Mouse (Mus musculus): ENCODE measurements at regions not wholly inside any gene's neighbourhood (a gene's known extent, or its start where the extent isn't known, plus 50 kb on each side); places are given as distances from the start of the nearest gene placed in this dataset.

DNA sequence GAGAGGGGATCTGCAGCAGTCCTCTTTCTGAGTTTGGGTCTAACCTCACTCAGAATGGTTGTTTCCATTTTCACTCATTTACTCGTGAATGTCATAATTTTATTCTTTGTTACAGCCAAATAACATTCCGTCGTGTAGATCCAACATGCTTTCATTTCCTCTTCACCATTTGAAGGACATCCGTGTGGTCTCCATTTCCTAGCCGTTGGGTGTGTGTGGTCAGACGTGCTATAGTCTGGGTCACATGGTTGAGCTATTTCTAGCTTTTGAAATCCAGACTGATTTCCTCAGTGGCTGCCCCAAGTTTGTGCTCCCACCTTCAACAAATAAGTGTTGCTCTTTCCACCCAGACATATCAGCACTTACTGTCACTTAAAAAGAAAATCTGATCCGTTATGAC is 111.9 kb upstream of the Gjb5 start:
- Histone ChIP-seq H3K4me3 (ENCODE audit: control insufficient read depth, insufficient read depth, low read length) (no peak overlapping the region), H3K27me3 (ENCODE audit: control insufficient read depth, insufficient read depth, low read length) (no peaks in the 10 kb centered on the region), H3K27ac (ENCODE audit: control insufficient read depth, insufficient read depth, low read length) (no peak overlapping the region), H3K36me3 (ENCODE audit: control insufficient read depth, insufficient read depth, low read length) (no peaks in the 10 kb centered on the region), H3K4me1 (replicated peaks; ENCODE audit: control insufficient read depth, insufficient read depth, low read length) (no peaks in the 10 kb centered on the region)
- no peak for DNase-seq
- WGBS, result 53% methylated on average over 7 of the region's 7 CpGs
- TF ChIP-seq POLR2A (IDR thresholded peaks at IDR 0.05; ENCODE audit: control insufficient read depth, extremely low read depth, insufficient read depth, low read length, poor library complexity) (no peak), CTCF (IDR thresholded peaks at IDR 0.05; ENCODE audit: borderline replicate concordance, control insufficient read depth, extremely low read depth, insufficient read depth, low read length, poor library complexity) (no peak)

DNA sequence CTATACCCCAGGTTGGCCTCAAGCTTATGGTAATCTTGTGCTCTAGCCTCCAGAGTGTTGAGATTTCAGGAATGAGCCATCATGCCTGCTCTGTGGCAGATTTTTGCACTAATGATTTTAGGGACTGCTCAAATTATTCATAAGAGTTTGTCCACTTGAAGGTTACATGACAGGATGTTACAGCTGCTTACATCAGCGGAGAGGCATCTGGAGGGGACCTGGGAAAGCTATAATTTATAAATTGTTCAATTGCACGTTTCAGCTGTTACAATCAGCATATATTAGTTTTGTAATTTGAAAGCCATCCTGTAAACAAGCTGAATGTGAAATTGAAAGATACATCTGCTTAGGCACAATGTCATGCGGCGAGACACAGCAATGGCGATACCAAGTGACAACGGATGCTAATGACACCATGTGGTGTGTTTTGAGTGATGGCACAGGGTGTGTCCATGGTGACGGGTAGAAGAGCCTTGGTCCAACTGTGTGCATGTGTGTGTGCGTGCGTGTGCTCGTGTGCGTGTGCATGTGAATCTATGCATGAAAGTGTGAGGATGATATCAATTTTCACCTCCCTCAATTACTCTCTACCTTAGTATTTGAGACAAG is 96.6 kb upstream of the Gjb5 start:
- H3K4me3 ChIP-seq (ENCODE audit: control insufficient read depth, insufficient read depth, low read length), result no peak overlapping the region
- DNase-seq, result no peak
- no peaks in the 10 kb centered on the region for H3K36me3 ChIP-seq (ENCODE audit: control insufficient read depth, insufficient read depth, low read length)
- H3K27me3 ChIP-seq (ENCODE audit: control insufficient read depth, insufficient read depth, low read length), result no peaks in the 10 kb centered on the region
- no peak overlapping the region for H3K27ac ChIP-seq (ENCODE audit: control insufficient read depth, insufficient read depth, low read length)
- WGBS, result 96% methylated on average over 11 of the region's 11 CpGs
- TF ChIP-seq CTCF (IDR thresholded peaks at IDR 0.05; ENCODE audit: borderline replicate concordance, control insufficient read depth, extremely low read depth, insufficient read depth, low read length, poor library complexity) (no peak), POLR2A (IDR thresholded peaks at IDR 0.05; ENCODE audit: control insufficient read depth, extremely low read depth, insufficient read depth, low read length, poor library complexity) (no peak)
- no peaks in the 10 kb centered on the region for H3K4me1 ChIP-seq (replicated peaks; ENCODE audit: control insufficient read depth, insufficient read depth, low read length)

DNA sequence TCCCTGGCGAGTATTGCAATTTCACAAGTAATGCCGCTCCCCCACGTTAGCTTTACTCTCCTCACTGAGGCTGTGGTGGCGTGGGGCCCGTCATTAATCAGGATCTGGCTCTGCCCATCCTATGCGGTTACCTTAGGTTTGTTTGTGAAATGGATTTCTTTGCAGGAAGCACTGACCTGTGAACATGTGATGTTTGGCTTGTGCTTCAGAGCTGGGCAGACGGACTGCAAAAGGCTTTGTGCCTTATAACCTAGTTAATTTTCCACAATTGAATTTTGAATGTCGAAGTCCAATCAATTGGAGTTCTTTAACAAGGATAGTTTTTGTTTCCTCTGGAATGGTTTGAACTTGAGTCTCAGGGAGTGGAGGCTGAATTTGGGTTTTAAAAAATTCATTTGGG is 94.1 kb upstream of the Gjb5 start:
- Histone ChIP-seq H3K27ac (ENCODE audit: control insufficient read depth, insufficient read depth, low read length) (no peak overlapping the region), H3K36me3 (ENCODE audit: control insufficient read depth, insufficient read depth, low read length) (no peaks in the 10 kb centered on the region), H3K27me3 (ENCODE audit: control insufficient read depth, insufficient read depth, low read length) (no peaks in the 10 kb centered on the region), H3K4me3 (ENCODE audit: control insufficient read depth, insufficient read depth, low read length) (no peak overlapping the region), H3K4me1 (replicated peaks; ENCODE audit: control insufficient read depth, insufficient read depth, low read length) (no peaks in the 10 kb centered on the region)
- DNase-seq, result no peak
- 88% methylated on average over 8 of the region's 8 CpGs for WGBS
- TF ChIP-seq POLR2A (IDR thresholded peaks at IDR 0.05; ENCODE audit: control insufficient read depth, extremely low read depth, insufficient read depth, low read length, poor library complexity), result no peak
- no peak for TF ChIP-seq CTCF (IDR thresholded peaks at IDR 0.05; ENCODE audit: borderline replicate concordance, control insufficient read depth, extremely low read depth, insufficient read depth, low read length, poor library complexity)

DNA sequence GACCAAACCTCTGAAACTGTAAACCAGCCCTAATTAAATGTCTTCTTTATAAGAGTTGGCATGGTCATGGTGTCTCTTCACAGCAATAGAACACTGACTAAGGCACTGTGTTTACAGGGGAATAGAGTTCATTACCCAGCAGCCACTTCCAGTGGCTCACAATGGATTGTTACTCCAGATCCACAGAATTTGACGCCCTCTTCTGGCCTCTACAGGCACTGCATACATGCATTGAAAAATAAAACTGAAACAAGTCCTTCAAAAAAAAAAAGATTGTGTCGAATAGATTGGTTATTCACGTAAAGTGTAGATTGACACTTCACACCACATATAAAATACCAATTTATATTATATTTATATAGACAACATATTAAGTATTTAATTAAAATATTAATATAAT is 87.3 kb upstream of the Gjb5 start:
- WGBS, result 67% methylated on average over 3 of the region's 3 CpGs
- H3K4me1 ChIP-seq (replicated peaks; ENCODE audit: control insufficient read depth, insufficient read depth, low read length), result no peaks in the 10 kb centered on the region
- no peak for TF ChIP-seq POLR2A (IDR thresholded peaks at IDR 0.05; ENCODE audit: control insufficient read depth, extremely low read depth, insufficient read depth, low read length, poor library complexity)
- TF ChIP-seq CTCF (IDR thresholded peaks at IDR 0.05; ENCODE audit: borderline replicate concordance, control insufficient read depth, extremely low read depth, insufficient read depth, low read length, poor library complexity), result no peak
- H3K27ac ChIP-seq (ENCODE audit: control insufficient read depth, insufficient read depth, low read length), result no peak overlapping the region
- DNase-seq, result no peak
- no peaks in the 10 kb centered on the region for H3K36me3 ChIP-seq (ENCODE audit: control insufficient read depth, insufficient read depth, low read length)
- no peak overlapping the region for H3K4me3 ChIP-seq (ENCODE audit: control insufficient read depth, insufficient read depth, low read length)
- H3K27me3 ChIP-seq (ENCODE audit: control insufficient read depth, insufficient read depth, low read length), result no peaks in the 10 kb centered on the region

DNA sequence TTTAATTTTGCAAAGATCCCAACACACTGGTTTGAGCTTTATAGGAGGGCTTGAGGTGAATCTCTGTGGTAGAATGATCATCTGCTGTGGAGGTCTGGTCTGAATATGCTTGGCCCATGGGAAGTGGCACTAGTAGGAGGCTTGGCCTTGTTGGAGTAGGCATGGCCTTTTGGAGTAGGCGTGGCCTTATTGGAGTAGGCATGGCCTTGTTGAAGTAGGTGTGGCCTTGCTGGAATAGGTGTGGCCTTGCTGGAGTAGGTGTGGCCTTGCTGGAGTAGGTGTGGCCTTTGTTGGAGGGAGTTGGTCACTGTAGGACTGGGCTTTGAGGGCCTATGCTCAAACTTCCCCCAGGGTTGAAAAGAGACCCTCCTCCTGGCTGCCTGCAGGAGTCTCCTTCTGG is 86.1 kb upstream of the Gjb5 start:
- no peak for TF ChIP-seq CTCF (IDR thresholded peaks at IDR 0.05; ENCODE audit: borderline replicate concordance, control insufficient read depth, extremely low read depth, insufficient read depth, low read length, poor library complexity)
- TF ChIP-seq POLR2A (IDR thresholded peaks at IDR 0.05; ENCODE audit: control insufficient read depth, extremely low read depth, insufficient read depth, low read length, poor library complexity), result no peak
- H3K4me1 ChIP-seq (replicated peaks; ENCODE audit: control insufficient read depth, insufficient read depth, low read length), result no peaks in the 10 kb centered on the region
- H3K4me3 ChIP-seq (ENCODE audit: control insufficient read depth, insufficient read depth, low read length), result no peak overlapping the region
- 92% methylated on average over 1 of the region's 1 CpGs for whole genome bisulfite sequencing
- no peak overlapping the region for H3K27ac ChIP-seq (ENCODE audit: control insufficient read depth, insufficient read depth, low read length)
- DNase-seq, result no peak
- H3K36me3 ChIP-seq (ENCODE audit: control insufficient read depth, insufficient read depth, low read length), result no peaks in the 10 kb centered on the region
- no peaks in the 10 kb centered on the region for H3K27me3 ChIP-seq (ENCODE audit: control insufficient read depth, insufficient read depth, low read length)

DNA sequence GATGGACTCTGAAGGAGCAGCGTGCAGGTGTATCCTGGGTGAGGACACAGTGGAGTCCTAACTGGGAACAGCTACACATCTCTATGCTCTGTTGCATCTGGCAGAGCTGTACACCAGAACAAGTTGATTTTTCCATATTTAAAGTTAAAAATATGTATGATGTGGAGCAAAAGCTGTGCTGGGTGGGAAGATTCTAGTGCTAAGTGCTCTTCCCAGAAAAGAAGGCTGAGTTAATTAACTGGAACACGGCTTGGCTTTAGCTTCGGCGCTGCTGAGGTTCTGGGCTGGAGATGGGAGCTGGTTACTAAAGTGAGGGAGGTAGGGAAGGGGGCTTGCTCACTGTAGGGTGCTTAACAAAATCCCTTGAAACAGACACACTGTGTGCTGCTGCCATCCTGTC is 84.0 kb upstream of the Gjb5 start:
- H3K36me3 ChIP-seq (ENCODE audit: control insufficient read depth, insufficient read depth, low read length), result no peaks in the 10 kb centered on the region
- 89% methylated on average over 4 of the region's 4 CpGs for WGBS
- H3K4me1 ChIP-seq (replicated peaks; ENCODE audit: control insufficient read depth, insufficient read depth, low read length), result no peaks in the 10 kb centered on the region
- TF ChIP-seq CTCF (IDR thresholded peaks at IDR 0.05; ENCODE audit: borderline replicate concordance, control insufficient read depth, extremely low read depth, insufficient read depth, low read length, poor library complexity) (no peak), POLR2A (IDR thresholded peaks at IDR 0.05; ENCODE audit: control insufficient read depth, extremely low read depth, insufficient read depth, low read length, poor library complexity) (no peak)
- H3K27me3 ChIP-seq (ENCODE audit: control insufficient read depth, insufficient read depth, low read length), result no peaks in the 10 kb centered on the region
- DNase-seq, result no peak
- H3K4me3 ChIP-seq (ENCODE audit: control insufficient read depth, insufficient read depth, low read length), result no peak overlapping the region
- no peak overlapping the region for H3K27ac ChIP-seq (ENCODE audit: control insufficient read depth, insufficient read depth, low read length)

DNA sequence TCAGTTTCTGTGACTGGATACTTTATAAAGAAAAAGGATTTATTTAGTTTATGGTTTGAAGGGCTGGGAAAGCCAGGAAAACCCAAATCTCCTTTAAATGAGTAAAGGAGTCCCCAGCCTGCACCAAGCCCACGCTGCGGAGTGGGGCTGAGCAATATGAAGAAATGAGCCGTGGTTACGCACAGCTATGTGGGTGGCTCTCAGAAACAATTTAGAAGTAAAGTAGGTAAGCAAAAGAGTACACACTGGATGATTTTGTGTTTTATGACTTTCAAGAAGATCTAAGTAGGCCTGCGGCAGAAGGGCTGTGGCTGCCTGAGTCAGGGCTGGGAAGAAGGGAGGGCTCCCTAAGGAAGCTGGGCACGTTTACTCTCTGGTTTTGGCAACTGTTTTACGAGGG is 82.6 kb upstream of the Gjb5 start:
- no peaks in the 10 kb centered on the region for H3K36me3 ChIP-seq (ENCODE audit: control insufficient read depth, insufficient read depth, low read length)
- H3K27ac ChIP-seq (ENCODE audit: control insufficient read depth, insufficient read depth, low read length), result no peak overlapping the region
- TF ChIP-seq POLR2A (IDR thresholded peaks at IDR 0.05; ENCODE audit: control insufficient read depth, extremely low read depth, insufficient read depth, low read length, poor library complexity) (no peak), CTCF (IDR thresholded peaks at IDR 0.05; ENCODE audit: borderline replicate concordance, control insufficient read depth, extremely low read depth, insufficient read depth, low read length, poor library complexity) (no peak)
- H3K27me3 ChIP-seq (ENCODE audit: control insufficient read depth, insufficient read depth, low read length), result no peaks in the 10 kb centered on the region
- WGBS, result 72% methylated on average over 7 of the region's 7 CpGs
- no peak overlapping the region for H3K4me3 ChIP-seq (ENCODE audit: control insufficient read depth, insufficient read depth, low read length)
- no peaks in the 10 kb centered on the region for H3K4me1 ChIP-seq (replicated peaks; ENCODE audit: control insufficient read depth, insufficient read depth, low read length)
- no peak for DNase-seq

Data from thymus, adult 2 months (tissue).